Mouse (Mus musculus) adrenal gland, postnatal 4 days (tissue): Measurements from ENCODE around the gene Samd3. TPM values are rescaled to one million over a fixed set of nuclear protein-coding genes. Genes with fewer than 3 reads are reported as not detected.

Experiments
- DNase-seq, 2 experiments: peaks; one replicate each; pipeline ENCODE4 v3.0.0; 2021 to 2022; ENCODE audit warnings: low spot score in 2 of 2, mixed read lengths in 2 of 2
- long read RNA-seq, 2 experiments: library from polyadenylated mRNA; stranded (forward); transcript quantifications; one replicate each; pipeline ENCODE4 v2.0.0; 2021
- total RNA-seq, 2 experiments: library from RNA; stranded (reverse); gene quantifications; 2 replicates each; pipeline ENCODE4 v1.2.3; 2021

Gene Samd3
- total RNA-seq = not detected
- long read RNA-seq, experiment 1 = 0 reads
- long read RNA-seq, experiment 2 = 0 reads

- no peak for DNase-seq
Observed at GRCm38 (mm10) chr10:26229488-26229887, at the start of gene Samd3. Gene Samd3, plus strand, starts transcription at chr10:26229707.

- no peak for DNase-seq
Observed at GRCm38 (mm10) chr10:26185289-26185688, 44.2 kb upstream of the Samd3 start.

GRCm38 (mm10) chr10:26190811-26191210 is 38.7 kb upstream of the Samd3 start:
- no peak for DNase-seq

- no peak for DNase-seq
Observed at GRCm38 (mm10) chr10:26194892-26195291, 34.6 kb upstream of the Samd3 start.

GRCm38 (mm10) chr10:26202708-26203368 is 26.7 kb upstream of the Samd3 start:
- no peak for DNase-seq

- no peak for DNase-seq
Observed at GRCm38 (mm10) chr10:26220729-26221128, 8.8 kb upstream of the Samd3 start.

- DNase-seq = no peak
Observed at GRCm38 (mm10) chr10:26226241-26226640, 3.3 kb upstream of the Samd3 start.

- no peak for DNase-seq
Observed at GRCm38 (mm10) chr10:26226734-26227133, 2.8 kb upstream of the Samd3 start.

GRCm38 (mm10) chr10:26228187-26228586 is 1.3 kb upstream of the Samd3 start:
- no peak for DNase-seq

GRCm38 (mm10) chr10:26232071-26232653 is 2.7 kb downstream of the Samd3 start:
- DNase-seq = no peak

GRCm38 (mm10) chr10:26238559-26238958 is 9.1 kb downstream of the Samd3 start:
- DNase-seq = no peak

GRCm38 (mm10) chr10:26239090-26239489 is 9.6 kb downstream of the Samd3 start:
- no peak for DNase-seq

GRCm38 (mm10) chr10:26243203-26243602 is 13.7 kb downstream of the Samd3 start:
- no peak for DNase-seq

GRCm38 (mm10) chr10:26244466-26244865 is 15.0 kb downstream of the Samd3 start:
- no peak for DNase-seq

- DNase-seq = no peak
Observed at GRCm38 (mm10) chr10:26249426-26250165, 20.1 kb downstream of the Samd3 start.

GRCm38 (mm10) chr10:26259908-26260307 is 30.4 kb downstream of the Samd3 start:
- DNase-seq = no peak

GRCm38 (mm10) chr10:26263744-26264459 is 34.4 kb downstream of the Samd3 start:
- no peak for DNase-seq

GRCm38 (mm10) chr10:26275414-26275813 is 45.9 kb downstream of the Samd3 start:
- no peak for DNase-seq

- DNase-seq = no peak
Observed at GRCm38 (mm10) chr10:26280009-26280408, 50.5 kb downstream of the Samd3 start.

GRCm38 (mm10) chr10:26287136-26287535 is 57.6 kb downstream of the Samd3 start:
- no peak for DNase-seq

GRCm38 (mm10) chr10:26297200-26297599 is 67.7 kb downstream of the Samd3 start:
- no peak for DNase-seq

- DNase-seq = no peak
Observed at GRCm38 (mm10) chr10:26297626-26298025, 68.1 kb downstream of the Samd3 start.
